Mouse (Mus musculus) stomach, embryonic 16.5 days (tissue): Measurements from ENCODE around the gene Tomm20. TPM values are rescaled to one million over a fixed set of nuclear protein-coding genes. Genes with fewer than 3 reads are reported as not detected.

ENCODE experiments used
- ATAC-seq: fragments of 200-750 bp; cut with Nextera tagmentation; 2 replicates; pipeline ENCODE4 v1.8.0; 2017; ENCODE audit warnings: moderate number of reproducible peaks, moderate TSS enrichment; ENCODE audit not compliant: insufficient read depth, low FRiP score
- H3K27ac ChIP-seq: fragments of 300-500 bp; sonication (generic); 2 replicates; pipeline ENCODE4 v1.5.1; 2014; ENCODE audit warnings: low read length
- H3K27me3 ChIP-seq: fragments of 300-500 bp; sonication (generic); 2 replicates; pipeline ENCODE4 v1.6.1; 2014; ENCODE audit warnings: low read length, control low read depth, mixed read lengths; ENCODE audit not compliant: control insufficient read depth, insufficient read depth
- H3K36me3 ChIP-seq: fragments of 300-500 bp; sonication (generic); 2 replicates; pipeline ENCODE4 v1.6.1; 2014; ENCODE audit warnings: low read length; ENCODE audit not compliant: control insufficient read depth, insufficient read depth
- H3K4me1 ChIP-seq: fragments of 300-500 bp; sonication (generic); 2 replicates; pipeline ENCODE4 v1.6.1; 2014; ENCODE audit warnings: low read length, control low read depth, mixed read lengths; ENCODE audit not compliant: control insufficient read depth, insufficient read depth
- H3K4me2 ChIP-seq: fragments of 300-500 bp; sonication (generic); 2 replicates; pipeline ENCODE4 v1.6.1; 2014; ENCODE audit warnings: low read depth, low read length, mixed read lengths
- H3K4me3 ChIP-seq: fragments of 300-500 bp; sonication (generic); replicated peaks from 2 replicates; pipeline ENCODE4 v1.5.1; 2014; ENCODE audit warnings: mild to moderate bottlenecking, low read length
- H3K9ac ChIP-seq: fragments of 300-500 bp; sonication (generic); 2 replicates; pipeline ENCODE4 v1.6.1; 2014; ENCODE audit warnings: low read length
- H3K9me3 ChIP-seq: fragments of 300-500 bp; sonication (generic); replicated peaks from 2 replicates; pipeline ENCODE4 v1.6.1; 2016; ENCODE audit warnings: low read length, control low read depth; ENCODE audit not compliant: control insufficient read depth
- WGBS: fragments of 180-500 bp; shearing (Covaris S2); extraction: QIAGEN DNeasy Blood & Tissue Kit; methylation state at CpG from one replicate; pipeline ENCODE4 v1.1.7; 2014; 5-methylcytosine and 5-hydroxymethylcytosine counted together
- polyA plus RNA-seq: library from polyadenylated mRNA; unstranded; fragments of >200 nt; fragmentation: Nextera tagmentation; extraction: Ambion mirVana; gene quantifications from 2 replicates; pipeline ENCODE4 v1.2.1, GENCODE M21; 2015

Tomm20 gene
- polyA plus RNA-seq, 1 experiment from 2014 or later: 206 TPM

DNA sequence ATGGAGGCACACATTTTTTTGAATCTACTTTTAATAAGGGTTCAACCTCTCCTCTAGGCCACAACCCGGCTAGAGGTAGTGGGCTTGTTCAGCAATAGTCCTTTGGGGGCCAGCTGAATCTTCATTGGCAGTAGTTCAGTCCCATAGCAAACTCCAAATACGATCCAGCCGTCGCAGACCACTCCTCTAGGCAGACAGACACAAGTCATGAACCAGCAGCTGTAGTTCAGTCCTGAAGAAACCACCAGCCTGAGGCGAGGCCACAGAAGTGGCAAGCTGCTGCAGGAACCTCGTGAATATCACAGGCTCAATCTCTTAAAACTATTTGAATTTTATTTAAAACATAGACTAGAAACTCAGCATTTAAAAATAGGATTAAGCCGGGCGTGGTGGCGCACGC, 32.4 kb upstream of the Tomm20 start:
- H3K27ac ChIP-seq: no peak overlapping the region
- no peak for ATAC-seq
- no peak overlapping the region for H3K4me3 ChIP-seq
- H3K4me2 ChIP-seq: no peak overlapping the region
- no peak overlapping the region for H3K9ac ChIP-seq
- H3K9me3 ChIP-seq: no peaks in the 10 kb centered on the region
- no peaks in the 10 kb centered on the region for H3K4me1 ChIP-seq
- 81% methylated on average over 10 of the region's 10 CpGs for WGBS
- H3K27me3 ChIP-seq: peaks cover 3% of the 10 kb centered on the region; the same call in 1 of the 2 replicates
- H3K36me3 ChIP-seq: no peaks in the 10 kb centered on the region

DNA sequence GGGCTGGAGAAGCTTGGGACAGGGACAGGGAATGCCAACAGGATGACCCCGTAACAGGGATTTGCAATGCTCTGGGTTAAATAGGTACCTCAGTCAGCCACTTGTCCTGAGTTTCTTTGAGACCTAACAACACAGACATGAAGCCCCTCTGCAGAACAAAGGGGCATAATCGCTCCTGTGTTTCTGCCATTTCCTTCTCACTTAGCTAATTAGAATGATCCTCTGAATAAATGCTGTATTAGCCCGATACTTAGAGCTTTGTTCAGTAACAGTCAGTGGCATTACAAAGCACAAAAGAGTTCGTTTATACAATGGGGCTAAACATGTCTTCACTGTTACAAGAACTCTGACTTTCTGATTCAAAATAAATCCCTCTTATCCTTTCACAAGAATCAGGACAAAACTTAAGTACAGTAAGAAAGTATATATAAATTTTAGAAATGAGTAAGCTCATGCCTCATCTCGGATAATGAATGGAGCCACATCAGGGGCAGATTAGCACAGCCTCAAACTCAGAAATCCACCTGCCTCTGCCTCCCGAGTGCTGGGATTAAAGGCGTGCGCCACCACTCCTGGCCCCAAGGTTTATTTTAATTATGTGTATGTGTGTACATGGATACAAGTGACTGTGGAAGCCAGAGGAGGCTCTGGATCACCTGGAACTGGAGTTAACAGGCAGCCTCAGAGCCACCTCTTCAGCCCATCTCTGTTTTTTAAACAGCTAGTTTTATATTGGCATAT, 31.1 kb upstream of the Tomm20 start:
- Histone ChIP-seq H3K27ac (no peak overlapping the region), H3K9me3 (no peaks in the 10 kb centered on the region), H3K4me2 (no peak overlapping the region), H3K27me3 (peaks cover 3% of the 10 kb centered on the region; the same call in 1 of the 2 replicates), H3K4me3 (no peak overlapping the region), H3K4me1 (no peaks in the 10 kb centered on the region), H3K36me3 (no peaks in the 10 kb centered on the region), H3K9ac (no peak overlapping the region)
- WGBS: 66% methylated on average over 8 of the region's 8 CpGs
- no peak for ATAC-seq

DNA sequence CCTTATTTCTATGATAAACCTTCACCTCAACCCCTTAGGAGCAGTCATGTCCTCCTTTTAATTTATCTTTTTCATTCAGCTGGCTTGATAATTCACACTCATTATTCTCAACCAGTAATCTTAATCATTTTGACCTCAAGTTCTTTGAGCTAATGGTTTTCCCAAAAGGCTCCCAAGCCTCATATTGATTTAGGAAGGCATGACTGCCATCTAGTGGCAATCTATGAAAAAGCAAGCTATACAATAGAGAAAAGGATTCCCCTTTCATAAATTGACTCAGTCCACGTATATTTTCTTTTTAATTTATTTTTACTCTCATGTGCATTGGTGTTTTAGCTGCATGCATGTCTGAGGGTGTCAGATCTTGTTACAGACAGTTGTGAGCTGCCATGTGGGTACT, 30.1 kb upstream of the Tomm20 start:
- Histone ChIP-seq H3K4me1 (no peaks in the 10 kb centered on the region), H3K27me3 (peaks cover 3% of the 10 kb centered on the region; the same call in 1 of the 2 replicates), H3K27ac (no peak overlapping the region), H3K36me3 (no peaks in the 10 kb centered on the region), H3K4me3 (no peak overlapping the region), H3K9ac (no peak overlapping the region), H3K9me3 (no peaks in the 10 kb centered on the region), H3K4me2 (no peak overlapping the region)
- WGBS: 10% methylated on average over 1 of the region's 1 CpGs
- no peak for ATAC-seq

DNA sequence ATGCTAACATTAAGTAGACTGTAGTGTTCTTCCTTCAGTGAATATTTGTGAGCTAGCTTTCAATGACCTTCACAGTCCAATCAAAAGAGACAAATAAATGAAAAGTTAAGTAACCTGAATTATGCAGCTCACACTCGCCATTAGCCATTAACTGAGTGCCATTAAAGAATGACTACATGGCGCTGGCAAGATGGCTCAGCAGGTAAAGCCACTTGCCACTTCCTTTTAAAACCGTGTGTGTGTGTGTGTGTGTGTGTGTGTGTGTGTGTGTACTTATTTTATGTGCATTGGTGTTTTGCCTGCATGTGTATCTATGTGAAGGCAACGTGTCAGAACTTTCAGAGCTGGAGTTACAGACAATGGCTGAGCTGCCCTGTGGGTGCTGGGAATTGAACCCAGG, 28.9 kb upstream of the Tomm20 start:
- ATAC-seq: no peak
- WGBS: 73% methylated on average over 4 of the region's 4 CpGs
- Histone ChIP-seq H3K9ac (no peak overlapping the region), H3K36me3 (no peaks in the 10 kb centered on the region), H3K27ac (no peak overlapping the region), H3K4me3 (no peak overlapping the region), H3K27me3 (peaks cover 3% of the 10 kb centered on the region; the same call in 1 of the 2 replicates), H3K4me2 (no peak overlapping the region), H3K9me3 (no peaks in the 10 kb centered on the region), H3K4me1 (peaks cover 4% of the 10 kb centered on the region; the same call in 1 of the 2 replicates)

DNA sequence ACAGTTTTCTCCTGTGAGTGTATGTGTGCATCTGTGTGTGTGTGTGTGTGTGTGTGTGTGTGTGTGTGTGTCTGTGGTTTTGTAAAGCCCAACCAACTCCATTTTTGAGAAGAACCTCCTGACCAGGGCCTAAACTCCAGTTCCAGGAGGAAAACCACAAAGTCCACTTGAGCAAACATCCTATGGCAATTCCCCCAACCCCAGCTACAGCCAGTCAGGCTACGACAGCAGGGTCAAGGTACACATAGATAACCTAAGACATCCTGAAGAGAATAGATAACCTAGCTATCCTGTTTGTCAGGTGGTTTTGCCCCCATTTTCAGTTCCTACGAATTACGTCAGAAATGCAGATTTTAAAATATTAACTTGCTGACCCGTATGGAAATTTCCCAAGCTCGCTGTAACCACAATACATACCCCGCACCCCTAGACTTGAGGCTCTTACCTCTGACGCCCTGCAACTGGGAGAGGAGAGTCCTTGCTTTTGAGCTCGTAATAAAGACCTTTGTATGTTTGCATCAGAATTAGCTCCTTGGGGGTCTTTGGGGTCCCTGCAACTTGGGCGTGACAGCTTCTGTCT, 28.1 kb upstream of the Tomm20 start:
- no peak overlapping the region for H3K27ac ChIP-seq
- 59% methylated on average over 9 of the region's 9 CpGs for WGBS
- H3K4me1 ChIP-seq: peaks cover 4% of the 10 kb centered on the region; the same call in 1 of the 2 replicates
- 0 out of 2 replicates have a peak, but pooled peaks cover 1% of the 10 kb centered on the region for H3K36me3 ChIP-seq
- no peak overlapping the region for H3K4me2 ChIP-seq
- no peak overlapping the region for H3K9ac ChIP-seq
- peaks cover 3% of the 10 kb centered on the region; the same call in 1 of the 2 replicates for H3K27me3 ChIP-seq
- ATAC-seq: no peak
- H3K9me3 ChIP-seq: no peaks in the 10 kb centered on the region
- no peak overlapping the region for H3K4me3 ChIP-seq

DNA sequence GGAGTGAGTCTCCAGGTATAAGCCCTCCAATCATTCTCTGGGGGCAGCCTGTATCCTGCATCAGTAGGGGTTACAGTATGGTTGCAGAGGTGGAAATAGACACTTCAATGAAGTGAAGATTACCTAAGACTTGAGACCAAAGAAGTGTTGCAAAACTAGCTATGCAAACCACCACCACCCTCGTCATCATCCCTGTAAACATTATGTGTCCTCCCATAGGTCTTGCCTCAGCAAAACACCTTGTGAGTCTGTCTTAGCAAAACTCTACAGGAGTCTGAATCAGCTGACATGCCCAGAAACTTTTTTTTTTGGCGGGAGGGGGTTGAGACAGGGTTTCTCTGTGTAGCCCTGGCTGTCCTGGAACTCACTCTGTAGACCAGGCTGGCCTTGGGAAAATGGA, 27.0 kb upstream of the Tomm20 start:
- WGBS: 70% methylated on average over 2 of the region's 2 CpGs
- no peak overlapping the region for H3K4me3 ChIP-seq
- no peak for ATAC-seq
- H3K27me3 ChIP-seq: peaks cover 3% of the 10 kb centered on the region; the same call in 1 of the 2 replicates
- H3K27ac ChIP-seq: no peak overlapping the region
- H3K36me3 ChIP-seq: 0 out of 2 replicates have a peak, but pooled peaks cover 6% of the 10 kb centered on the region
- H3K9ac ChIP-seq: no peak overlapping the region
- H3K9me3 ChIP-seq: no peaks in the 10 kb centered on the region
- H3K4me2 ChIP-seq: no peak overlapping the region
- peaks cover 4% of the 10 kb centered on the region; the same call in 1 of the 2 replicates for H3K4me1 ChIP-seq

DNA sequence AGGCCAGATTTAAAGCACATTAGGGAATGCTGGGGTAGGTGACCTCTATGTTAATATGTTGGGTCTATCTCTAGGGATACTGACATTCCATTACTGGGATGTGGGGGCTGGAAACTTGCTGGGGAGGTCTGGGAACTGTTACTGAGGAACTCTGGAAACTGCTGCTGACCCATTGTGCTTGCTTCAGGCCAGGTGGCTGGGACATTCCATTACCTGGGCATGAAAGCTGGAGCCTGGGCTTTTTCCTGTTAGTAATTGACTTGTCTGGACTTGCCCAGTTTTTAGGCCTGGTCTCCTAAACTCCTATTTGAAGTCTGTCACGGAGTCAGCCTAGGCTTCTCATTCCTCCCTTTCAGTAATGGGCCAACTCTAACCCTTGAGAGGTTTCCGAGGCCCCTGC, 26.5 kb upstream of the Tomm20 start:
- H3K4me2 ChIP-seq: no peak overlapping the region
- H3K27me3 ChIP-seq: peaks cover 3% of the 10 kb centered on the region; the same call in 1 of the 2 replicates
- H3K9me3 ChIP-seq: no peaks in the 10 kb centered on the region
- H3K9ac ChIP-seq: no peak overlapping the region
- WGBS: 87% methylated on average over 2 of the region's 2 CpGs
- peaks cover 4% of the 10 kb centered on the region; the same call in 1 of the 2 replicates for H3K4me1 ChIP-seq
- H3K36me3 ChIP-seq: 0 out of 2 replicates have a peak, but pooled peaks cover 6% of the 10 kb centered on the region
- no peak overlapping the region for H3K27ac ChIP-seq
- no peak overlapping the region for H3K4me3 ChIP-seq
- no peak for ATAC-seq

DNA sequence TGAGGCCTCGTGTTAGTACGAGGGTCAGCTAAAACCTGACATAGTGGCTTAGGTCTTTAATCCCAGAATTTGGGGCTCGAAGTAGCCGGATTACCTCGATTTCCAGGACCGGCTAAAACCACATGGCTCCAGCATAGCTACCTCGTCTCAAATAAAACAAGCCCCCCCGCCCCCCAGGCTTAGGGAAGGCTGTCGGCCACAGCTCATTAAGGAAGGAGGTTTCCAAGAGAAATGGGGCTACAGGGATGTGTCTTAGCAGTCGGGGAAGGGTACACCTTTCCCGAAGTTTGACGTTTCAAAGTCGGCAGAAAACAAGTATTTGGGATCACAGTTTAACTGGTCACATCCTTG, 25.6 kb upstream of the Tomm20 start:
- Histone ChIP-seq H3K27me3 (peaks cover under 1% of the 10 kb centered on the region; the same call in 1 of the 2 replicates), H3K4me3 (peak overlapping the region; percentile 80), H3K36me3 (0 out of 2 replicates have a peak, but pooled peaks cover 6% of the 10 kb centered on the region), H3K4me1 (peaks cover 4% of the 10 kb centered on the region; the same call in 1 of the 2 replicates), H3K9ac (peak overlapping the region; percentile 76), H3K4me2 (peak overlapping the region; percentile 88), H3K9me3 (no peaks in the 10 kb centered on the region), H3K27ac (peak overlapping the region; percentile 87)
- 6% methylated on average over 13 of the region's 13 CpGs for WGBS
- ATAC-seq: no peak
